In genomic region chr5:6356161-6356560, GRCm38 (mm10) we compare ENCODE assay signal across 11 mouse cellular contexts.
"Had no signal": no experiment of that assay in that cellular context is flagged by ENCODE, and none has a peak within 500 bp of the region (broad histone marks: within the 10 kb centered on the region; RNA-seq: fewer than 3 reads in every experiment).

No protein-coding gene starts in this region.

- DNase-seq: liver, postnatal 0 days; lung, adult 2 months; lung, postnatal 14 days; lung, postnatal 36 days; right cerebral cortex, postnatal 14 days; thymus, adult 18-20 months; thymus, postnatal 14 days; thymus, postnatal 36 days had no signal

- ATAC-seq: liver, postnatal 0 days; lung, postnatal 0 days; midbrain, embryonic 13.5 days; midbrain, embryonic 15.5 days had no signal
